Mouse (Mus musculus): ENCODE measurements around the gene Rps6kl1.

DNA sequence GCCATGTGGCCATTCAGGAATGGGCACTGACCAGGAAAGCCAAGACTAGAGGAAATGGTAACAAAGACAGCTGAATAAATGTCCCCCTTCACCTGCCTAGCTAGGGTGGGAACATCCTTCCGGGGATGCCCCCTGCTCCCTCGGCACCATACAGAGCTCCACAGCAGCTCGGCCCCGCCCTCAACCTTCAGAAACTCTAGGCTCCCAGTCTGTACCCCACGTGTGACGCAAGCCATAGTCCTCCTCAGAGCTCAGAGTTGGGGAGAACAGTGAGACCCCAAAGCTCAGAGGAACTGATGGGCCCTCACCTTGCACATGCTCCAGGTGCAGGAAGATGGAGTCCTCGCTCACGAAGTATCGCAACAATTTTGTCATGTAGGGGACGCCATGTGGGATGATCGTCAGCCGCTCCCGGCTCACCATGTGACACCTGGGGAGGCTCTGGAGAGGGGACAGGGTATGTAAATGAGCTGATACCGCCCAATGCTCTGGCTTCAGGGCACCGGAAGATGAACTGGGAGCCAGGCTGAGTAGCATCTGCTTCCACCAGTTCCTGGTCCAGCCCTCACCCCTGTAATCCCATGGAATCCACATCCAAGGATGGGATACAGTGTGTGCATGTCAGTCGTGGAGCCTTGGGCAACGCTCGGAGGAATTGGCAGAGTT, 10.9 kb downstream of the Rps6kl1 start:
- no peak for TF ChIP-seq CTCF (IDR thresholded peaks at IDR 0.05; ENCODE audit: low read depth)
- TF ChIP-seq EP300 (IDR thresholded peaks at IDR 0.05; ENCODE audit: low read depth): no peak
